Mouse (Mus musculus): ENCODE data around the gene Abhd16a.

The Abhd16a gene

DNA sequence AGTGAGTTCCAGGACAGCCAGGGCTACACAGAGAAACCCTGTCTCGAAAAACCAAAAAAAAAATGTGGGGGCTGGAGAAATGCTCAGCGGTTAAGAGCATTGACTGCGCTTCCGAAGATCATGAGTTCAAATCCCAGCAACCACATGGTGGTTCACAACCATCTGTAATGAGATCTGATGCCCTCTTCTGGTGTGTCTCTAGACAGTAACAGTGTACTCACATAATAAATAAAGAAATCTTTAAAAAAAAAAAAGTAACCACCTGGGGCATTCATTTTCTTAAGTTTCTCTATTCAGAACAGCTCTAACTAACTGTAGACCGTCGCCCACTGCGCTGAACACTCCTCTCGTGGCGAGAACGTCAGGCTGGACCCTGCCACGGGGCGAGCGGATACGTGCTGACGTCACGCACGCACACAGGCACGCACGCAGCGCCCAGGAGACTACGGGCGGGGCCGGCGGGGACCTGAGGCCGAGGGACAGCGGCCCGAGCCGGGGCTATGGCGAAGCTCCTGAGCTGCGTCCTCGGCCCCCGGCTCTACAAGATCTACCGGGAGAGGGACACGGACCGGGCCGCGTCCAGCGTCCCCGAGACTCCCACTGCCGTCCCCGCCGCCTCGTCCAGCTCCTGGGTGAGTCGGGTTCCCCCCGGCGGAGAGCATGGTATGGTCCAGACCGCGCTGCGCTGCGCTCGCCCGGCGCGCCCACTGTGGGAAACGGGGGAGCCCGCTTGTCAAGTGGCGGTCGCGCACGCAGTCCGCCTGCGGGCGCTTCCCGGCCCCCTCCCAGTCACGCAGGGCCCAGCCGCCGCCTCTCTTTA, at the start of gene Abhd16a:
Gene Abhd16a, plus strand, starts transcription at position 439 of the 820 bp plus-strand sequence.
- peak; percentile 95 to 98 for DNase-seq

- peak in 1 of 2 experiments; percentile 3 for DNase-seq
Observed at GRCm38 (mm10) chr17:35043794-35044193, 45.3 kb upstream of the Abhd16a start.

DNA sequence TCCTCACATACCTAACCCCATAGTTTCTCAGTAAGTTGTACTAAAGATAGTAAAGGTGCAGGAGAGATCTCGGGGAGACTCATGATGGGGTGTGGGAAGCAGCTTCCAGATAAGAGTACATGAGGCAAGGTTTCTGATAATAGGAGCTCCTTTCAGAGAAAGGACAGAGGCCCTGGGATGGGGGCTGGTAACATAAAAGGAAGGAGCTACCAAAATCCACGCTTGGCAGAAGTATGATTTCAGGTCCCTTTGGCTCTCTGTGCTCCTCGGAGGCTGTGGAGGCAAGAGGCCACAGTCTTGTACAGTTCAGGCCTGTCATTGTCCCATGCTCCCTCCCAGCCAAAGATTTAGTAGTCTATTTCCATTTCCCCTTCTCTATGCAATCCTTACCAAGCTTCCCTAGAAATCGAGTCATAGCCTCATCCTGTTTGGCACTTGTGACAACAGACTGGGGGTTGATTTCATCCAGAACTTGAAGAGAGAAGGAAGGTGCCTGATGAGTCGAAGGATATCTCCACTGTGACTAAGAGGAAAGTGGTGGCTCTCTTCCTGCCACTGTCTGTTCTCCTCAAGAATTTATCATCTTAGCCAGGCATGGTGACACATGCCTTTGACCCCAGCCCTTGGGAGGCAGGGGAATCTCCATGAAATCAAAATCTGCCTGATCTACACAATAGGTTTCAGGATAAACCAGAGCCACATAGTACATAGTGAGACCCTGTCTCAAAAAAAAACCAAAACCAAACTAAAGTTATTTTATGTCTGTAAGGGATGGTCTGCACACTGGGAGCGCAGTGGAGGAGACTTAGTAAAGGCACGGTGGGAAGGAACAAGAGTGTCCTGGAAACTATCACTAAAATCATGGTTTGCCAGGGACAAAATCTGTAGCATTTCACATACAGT, 43.9 kb upstream of the Abhd16a start:
- peak in 1 of 2 experiments; percentile 21 for DNase-seq

GRCm38 (mm10) chr17:35045807-35046680, 43.0 kb upstream of the Abhd16a start:
- DNase-seq = peak in 1 of 2 experiments; percentile 43

GRCm38 (mm10) chr17:35046681-35047455, 42.2 kb upstream of the Abhd16a start, which contains the start of gene Msh5:
Gene Msh5, minus strand, starts transcription at chr17:35046745.
- peak; percentile 98 to 99 for DNase-seq

DNA sequence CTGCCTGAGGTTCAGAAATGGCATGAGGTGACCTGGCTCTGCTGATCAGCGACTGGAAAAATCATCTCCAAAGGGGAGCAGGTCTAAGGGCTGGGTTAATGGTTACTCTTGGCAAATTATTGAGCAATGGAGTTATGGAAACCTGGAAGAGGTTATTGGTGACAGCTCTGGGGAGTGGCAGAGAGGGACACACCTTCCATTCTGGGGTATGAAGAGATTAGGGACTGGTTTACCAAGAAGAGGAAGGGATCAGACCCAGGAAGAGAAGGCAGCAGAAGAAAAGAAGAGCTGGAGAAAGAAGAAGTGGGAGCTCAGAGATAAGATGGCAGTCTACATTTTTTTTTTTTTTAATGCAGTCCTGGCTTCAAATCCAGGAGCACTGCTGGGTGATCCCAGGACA, 41.4 kb upstream of the Abhd16a start:
- peak; percentile 62 to 79 for DNase-seq

GRCm38 (mm10) chr17:35048149-35048931, 40.7 kb upstream of the Abhd16a start:
- peak in 1 of 2 experiments; percentile 44 for DNase-seq

DNA sequence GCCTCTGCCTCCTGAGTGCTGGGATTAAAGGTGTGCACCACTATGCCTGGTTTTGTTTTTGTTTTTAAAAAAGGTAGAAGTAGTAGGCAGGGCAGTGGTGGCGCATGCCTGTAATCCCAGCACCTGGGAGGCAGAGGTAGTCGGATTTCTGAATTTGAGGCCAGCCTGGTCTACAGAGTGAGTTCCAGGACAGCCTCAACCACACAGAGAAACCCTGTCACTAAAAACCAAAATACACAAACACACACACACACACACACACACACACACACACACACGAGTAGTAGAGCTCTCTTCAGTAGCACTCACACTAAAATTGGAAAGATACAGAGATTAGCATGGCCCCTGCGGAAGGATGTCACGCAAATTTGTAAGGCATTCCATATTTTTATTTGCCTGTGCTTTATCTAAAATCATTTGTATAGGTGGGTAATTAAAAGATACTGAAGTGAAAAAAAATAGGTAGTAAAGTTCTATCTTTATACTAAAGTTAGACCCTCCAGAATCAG, 40.1 kb upstream of the Abhd16a start:
- DNase-seq = peak in 1 of 2 experiments; percentile 23

GRCm38 (mm10) chr17:35049561-35050016, 39.5 kb upstream of the Abhd16a start, which contains the start of gene Clic1:
Gene Clic1, plus strand, starts transcription at chr17:35049966.
- peak; percentile 57 to 79 for DNase-seq

DNA sequence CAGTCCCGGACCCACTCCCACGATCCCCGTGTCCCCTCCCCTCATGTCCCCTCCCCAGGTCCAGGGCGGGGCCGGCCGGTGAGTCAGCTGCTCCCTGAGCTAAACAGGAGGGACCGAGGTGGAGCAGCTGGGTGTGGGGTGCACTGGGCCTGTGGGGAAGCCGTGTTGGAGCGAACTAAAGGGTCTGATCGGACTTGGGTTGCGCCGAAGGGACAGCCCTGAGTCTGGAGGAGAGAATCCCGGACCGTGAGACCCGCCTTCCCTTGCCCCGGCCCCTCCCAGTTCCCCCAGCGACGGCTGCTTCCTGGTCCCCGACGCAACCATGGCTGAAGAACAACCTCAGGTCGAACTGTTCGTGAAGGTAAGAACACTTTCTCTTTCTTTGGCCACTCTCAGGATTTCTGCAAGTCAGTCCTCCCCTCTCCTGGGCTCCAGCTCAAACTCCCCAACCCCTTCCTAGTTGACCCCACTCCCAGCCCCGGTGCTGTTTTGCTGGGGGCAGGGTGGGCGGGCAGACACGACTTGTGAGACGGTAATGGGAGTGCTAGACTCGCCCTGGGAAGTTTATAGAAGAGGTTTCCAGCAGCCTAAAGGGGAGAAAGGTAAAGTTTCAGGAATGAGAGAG, 38.8 kb upstream of the Abhd16a start:
- DNase-seq = peak; percentile 84 to 91

DNA sequence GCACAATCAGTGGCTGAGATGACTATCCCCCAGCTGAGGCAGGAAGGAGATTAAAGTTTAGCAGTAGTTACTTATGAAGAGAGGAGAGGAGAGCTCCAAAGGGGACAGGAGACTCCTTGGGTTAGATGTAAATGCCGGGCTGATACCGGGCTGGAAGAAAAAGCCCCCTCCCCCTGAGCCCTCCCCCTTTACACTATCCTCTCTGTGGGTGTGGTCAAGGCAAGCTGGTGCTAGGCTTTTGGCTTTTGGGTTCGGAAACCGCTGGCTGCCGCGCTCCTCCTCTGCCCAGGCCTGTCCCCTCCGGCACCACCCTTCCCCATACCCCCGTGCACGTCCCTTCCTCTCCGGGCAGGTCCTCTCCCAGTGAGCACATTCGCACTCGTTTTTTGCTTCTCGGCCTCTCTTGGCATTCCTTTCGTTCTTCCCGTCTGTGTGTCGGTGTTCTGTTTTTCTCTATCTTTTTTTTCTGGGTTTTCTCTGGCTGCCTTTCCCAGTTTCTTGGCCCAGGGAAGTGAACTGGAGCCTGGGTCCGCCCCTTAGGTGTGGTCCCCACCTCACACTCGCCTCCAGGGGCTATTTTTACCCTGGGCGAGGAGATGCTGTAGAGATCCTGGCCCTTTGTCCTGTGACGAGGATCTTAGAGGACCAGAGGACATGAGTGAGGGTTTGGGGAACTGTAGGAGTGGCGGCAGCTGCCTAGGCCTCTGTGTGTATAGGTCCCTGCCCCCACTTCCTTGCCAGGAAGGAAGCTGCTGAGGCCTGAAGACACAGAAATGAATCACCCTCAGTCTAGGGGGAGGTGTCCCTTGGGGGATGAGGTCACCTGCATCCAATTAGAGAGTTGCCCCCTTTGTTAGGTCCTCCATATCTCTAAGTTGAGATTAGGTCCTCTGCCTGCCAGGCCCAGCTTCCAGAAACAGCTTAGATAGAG, 37.6 kb upstream of the Abhd16a start:
- peak; percentile 83 to 90 for DNase-seq

DNA sequence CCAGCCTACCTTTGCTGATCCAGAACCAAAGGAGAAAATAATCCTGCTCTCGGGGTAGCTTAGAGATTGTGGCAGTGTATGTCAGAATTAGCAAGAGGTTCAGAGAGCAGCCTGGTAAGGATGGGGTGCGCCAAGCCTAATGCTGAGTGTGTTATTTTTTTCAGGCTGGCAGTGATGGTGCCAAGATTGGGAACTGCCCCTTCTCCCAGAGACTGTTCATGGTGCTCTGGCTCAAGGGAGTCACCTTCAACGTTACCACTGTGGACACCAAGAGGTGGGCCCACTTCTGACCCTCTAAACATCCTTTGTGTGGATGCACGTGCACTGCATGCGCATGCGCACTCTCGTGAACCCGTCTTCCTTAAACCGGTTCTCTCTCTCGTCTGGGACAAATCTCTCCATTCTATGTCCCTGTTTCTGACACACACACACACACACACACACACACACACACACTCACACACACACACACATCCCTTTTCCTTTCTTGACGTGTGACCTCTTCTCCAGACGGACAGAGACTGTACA, 36.7 kb upstream of the Abhd16a start:
- peak in 1 of 2 experiments; percentile 28 for DNase-seq

GRCm38 (mm10) chr17:35055691-35056495, 33.2 kb upstream of the Abhd16a start:
- DNase-seq = peak in 1 of 2 experiments; percentile 51

DNA sequence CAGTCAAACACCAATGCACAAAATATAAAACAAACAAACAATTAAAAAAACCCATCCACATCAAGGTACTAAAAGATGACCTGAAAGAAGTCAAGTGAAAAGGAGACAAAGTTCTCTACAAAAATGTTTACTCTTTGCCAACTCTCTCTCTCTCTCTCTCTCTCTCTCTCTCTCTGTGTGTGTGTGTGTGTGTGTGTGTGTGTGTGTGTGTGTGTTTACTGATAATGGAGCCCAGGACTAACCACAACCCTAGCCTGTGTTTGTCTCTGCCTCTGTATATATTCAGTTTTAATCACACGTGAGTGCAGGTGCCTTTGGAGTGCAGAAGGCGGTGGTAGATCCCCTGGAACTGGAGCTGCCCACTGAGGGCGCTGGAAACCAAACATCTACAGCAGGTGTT, 32.0 kb upstream of the Abhd16a start:
- no peak for DNase-seq

- DNase-seq = no peak
Observed at GRCm38 (mm10) chr17:35058316-35058715, 30.7 kb upstream of the Abhd16a start.

DNA sequence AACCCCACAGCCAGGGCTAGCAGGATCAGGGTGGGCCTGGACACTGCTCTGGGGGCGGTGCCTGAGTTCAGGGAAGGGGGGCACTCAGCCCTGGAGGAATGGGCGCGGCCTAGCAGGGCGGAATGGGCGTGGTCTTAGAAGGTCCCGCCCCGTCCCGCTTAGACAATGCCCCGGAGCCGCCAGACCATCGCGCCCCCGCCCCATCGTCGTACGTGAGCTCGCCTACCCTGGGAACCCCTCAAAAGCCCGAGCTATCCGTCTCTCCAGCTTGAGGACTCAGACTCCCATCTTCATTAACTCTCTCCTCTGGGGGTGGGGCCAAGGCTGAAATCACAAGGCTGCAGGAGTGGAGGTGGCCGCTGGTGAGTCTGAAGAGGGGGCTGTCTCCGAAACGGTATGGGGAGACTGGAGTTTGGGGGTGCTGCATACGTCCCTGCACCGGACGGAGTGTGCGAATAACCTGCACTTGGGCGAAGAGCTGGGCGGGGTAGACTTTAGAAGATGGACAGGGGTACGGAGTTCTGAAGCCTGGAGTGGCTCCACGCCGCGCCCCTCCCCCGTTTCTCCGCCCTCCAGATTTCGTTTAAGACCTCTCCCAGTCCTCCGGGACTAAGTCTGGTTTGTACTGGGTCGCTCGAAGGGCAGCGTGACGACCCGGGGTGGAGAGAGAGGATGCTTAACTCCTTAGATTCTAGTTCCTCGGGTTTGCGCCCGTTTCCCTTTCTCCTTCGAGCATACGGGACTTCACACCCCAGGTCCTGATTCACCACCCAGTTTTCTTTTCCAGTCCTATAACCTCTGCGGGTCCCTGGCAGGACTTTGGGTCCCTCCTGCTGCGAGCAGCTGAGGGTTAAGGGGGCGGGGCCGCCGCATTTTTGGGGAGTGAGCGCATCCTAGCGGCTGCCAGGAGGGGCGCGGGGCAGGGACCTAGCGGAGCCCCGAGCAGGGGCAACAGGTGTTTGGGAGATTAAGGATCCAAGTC, 29.9 kb upstream of the Abhd16a start, which contains the start of gene Ddah2:
Gene Ddah2, plus strand, starts transcription at position 125 of the 982 bp plus-strand sequence.
- DNase-seq = peak; percentile 93 to 95

All from kidney, postnatal 25 days (tissue).